Mouse (Mus musculus): ENCODE results near the gene Arsg.

DNA sequence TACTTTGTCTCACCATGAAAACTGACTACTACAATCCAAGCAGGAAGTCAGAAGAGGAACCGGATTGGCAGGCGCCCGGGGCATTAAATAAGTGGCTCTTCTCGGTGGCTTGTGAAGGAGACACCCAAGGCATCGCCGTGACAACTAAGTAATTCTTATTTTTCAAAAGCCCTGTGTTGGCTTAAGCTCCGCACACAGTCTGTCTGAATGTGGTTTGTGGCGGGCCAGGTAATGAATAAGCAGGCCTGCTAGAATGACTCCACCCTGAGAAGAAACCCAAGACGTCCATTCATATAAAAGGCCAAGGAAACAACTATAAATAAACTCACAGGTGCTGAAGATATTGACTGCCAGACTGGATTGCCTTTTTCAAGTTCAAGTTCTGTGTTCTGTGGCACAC is 142.1 kb downstream of the Arsg start:
- TF ChIP-seq EP300 (IDR thresholded peaks at IDR 0.05; ENCODE audit: low read depth), result no peak
- no peak for TF ChIP-seq CTCF (IDR thresholded peaks at IDR 0.05; ENCODE audit: low read depth)
